ENCODE assay signal across 8 mouse cellular contexts in genomic region chr2:84059246-84059645, GRCm38 (mm10).
DNase-seq lines count a peak whose midpoint lies in the region; ATAC-seq lines count a peak whose summit lies in the region.

No protein-coding gene starts in this region.

- peak; percentile 99 for ATAC-seq in activated CD4-positive, CD25-positive, alpha-beta regulatory T cell, adult 4 months

- peak; percentile 79 for DNase-seq in CD4-positive helper T cell, adult 2 months (ENCODE audit: low read depth, low spot score)
- DNase-seq in induced T-regulatory cell, adult 2 months (ENCODE audit: low read depth), result peak; percentile 85
- peak; percentile 68 for DNase-seq in naive thymus-derived CD4-positive, alpha-beta T cell, adult 2 months (ENCODE audit: low read depth)
- DNase-seq in frontal cortex, adult 2 months (ENCODE audit: extremely low spot score in 1 of 2, low spot score in 1 of 2), result no peak
- DNase-seq in left cerebral cortex, postnatal 4 days, result no peak
- no peak for DNase-seq in left cerebral cortex, postnatal 25 days (ENCODE audit: low spot score in 2 of 2)
- no peak for DNase-seq in ovary, postnatal 36 days (ENCODE audit: low spot score)

- intact Hi-C loops in left cerebral cortex, postnatal 4 days (cut with DNase I), result no loop called here
- intact Hi-C loops in left cerebral cortex, postnatal 25 days (cut with DNase I), result no loop called here

Comparison
In these comparisons a context has a peak if more than half of its experiments do, and no peak if none do; other contexts are left out.
1. DNase-seq: peak in CD4-positive helper T cell, adult 2 months (single experiment), induced T-regulatory cell, adult 2 months (single experiment) and naive thymus-derived CD4-positive, alpha-beta T cell, adult 2 months (single experiment); none in frontal cortex, adult 2 months (0 of 2), left cerebral cortex, postnatal 4 days (single experiment), left cerebral cortex, postnatal 25 days (0 of 2) and ovary, postnatal 36 days (single experiment).